Mouse (Mus musculus) heart, postnatal 0 days (tissue): ENCODE measurements around the gene Haus8. TPM values are rescaled to one million over a fixed set of nuclear protein-coding genes. Genes with fewer than 3 reads are reported as not detected.
"Not testable (repeated sequence)": the region's sequence is repeated elsewhere in the genome, so short reads cannot be mapped to it uniquely, and the experiment has no call there.

Source experiments
- ATAC-seq: fragments of 200-750 bp; cut with Nextera tagmentation; 2 replicates; pipeline ENCODE4 v1.8.0; 2017; ENCODE audit warnings: low read depth, moderate number of reproducible peaks, moderate library complexity; ENCODE audit not compliant: insufficient read depth
- DNase-seq: peaks from one replicate; pipeline ENCODE4 v3.0.0-alpha.2; 2016; ENCODE audit warnings: low spot score
- H3K27ac ChIP-seq: fragments of 300-500 bp; sonication (generic); 2 replicates; pipeline ENCODE4 v1.5.1; 2014; ENCODE audit warnings: low read depth, mild to moderate bottlenecking
- H3K27me3 ChIP-seq: fragments of 300-500 bp; sonication (generic); 2 replicates; pipeline ENCODE4 v1.6.1; 2014; ENCODE audit warnings: low read length, mixed read lengths; ENCODE audit not compliant: control insufficient read depth, insufficient read depth
- H3K36me3 ChIP-seq: fragments of 300-500 bp; sonication (generic); replicated peaks from 2 replicates; pipeline ENCODE4 v1.6.1; 2014; ENCODE audit warnings: low read length, mixed read lengths; ENCODE audit not compliant: control insufficient read depth, insufficient read depth
- H3K4me1 ChIP-seq: fragments of 300-500 bp; sonication (generic); 2 replicates; pipeline ENCODE4 v1.6.1; 2014; ENCODE audit warnings: antibody characterized with exemption; ENCODE audit not compliant: control insufficient read depth, insufficient read depth
- H3K4me2 ChIP-seq: fragments of 300-500 bp; sonication (generic); 2 replicates; pipeline ENCODE4 v1.6.1; 2014; ENCODE audit warnings: low read depth, mild to moderate bottlenecking, low read length, moderate library complexity
- H3K4me3 ChIP-seq: fragments of 300-500 bp; sonication (generic); 2 replicates; pipeline ENCODE4 v1.5.1; 2014; ENCODE audit warnings: low read depth, low read length
- H3K9ac ChIP-seq: fragments of 300-500 bp; sonication (generic); replicated peaks from 2 replicates; pipeline ENCODE4 v1.6.1; 2014; ENCODE audit warnings: low read depth, low read length, mixed read lengths
- H3K9me3 ChIP-seq: fragments of 300-500 bp; sonication (generic); replicated peaks from 2 replicates; pipeline ENCODE4 v1.6.1; 2016; ENCODE audit warnings: low read length; ENCODE audit not compliant: control insufficient read depth
- CTCF ChIP-seq: IDR thresholded peaks from 2 replicates; pipeline ENCODE4 v1.5.1; 2016; ENCODE audit warnings: antibody characterized with exemption, control low read depth, low read depth
- EP300 ChIP-seq: IDR thresholded peaks from 2 replicates; pipeline ENCODE4 v1.6.1; 2016; ENCODE audit warnings: antibody characterized with exemption, low read depth
- WGBS: fragments of 180-500 bp; shearing (Covaris S2); extraction: QIAGEN DNeasy Blood & Tissue Kit; methylation state at CpG from one replicate; pipeline ENCODE4 v1.1.7; 2014; 5-methylcytosine and 5-hydroxymethylcytosine counted together
- polyA plus RNA-seq: library from polyadenylated mRNA; unstranded; fragments of >200 nt; fragmentation: Nextera tagmentation; extraction: Ambion mirVana; gene quantifications from 2 replicates; pipeline ENCODE4 v1.2.1, GENCODE M21; 2015
- total RNA-seq: library from RNA; depleted of rRNA; stranded (reverse); fragments of >200 nt; gene quantifications from 2 replicates; pipeline ENCODE4 v1.2.3, GENCODE M21; 2014; ENCODE audit warnings: low replicate concordance

The Haus8 gene
- total and polyA plus RNA-seq, 2 experiments from 2014 or later = 50.6 to 58.3 TPM

- DNase-seq = peak; percentile 69
- H3K9me3 ChIP-seq = no peaks in the 10 kb centered on the region
- ATAC-seq = peak; percentile 82
- WGBS = 25% methylated on average over 5 of the region's 5 CpGs
- H3K36me3 ChIP-seq = no peaks in the 10 kb centered on the region
- H3K27ac ChIP-seq = peak overlapping the region; percentile 88
- no peak overlapping the region for H3K9ac ChIP-seq
- no peak overlapping the region for H3K4me2 ChIP-seq
- H3K4me3 ChIP-seq = no peak overlapping the region
- H3K27me3 ChIP-seq = no peaks in the 10 kb centered on the region
- H3K4me1 ChIP-seq = peaks cover 35% of the 10 kb centered on the region
- TF ChIP-seq EP300 (no peak), CTCF (no peak)
Observed at GRCm38 (mm10) chr8:71282621-71283020, 9.9 kb upstream of the Haus8 start.

DNA sequence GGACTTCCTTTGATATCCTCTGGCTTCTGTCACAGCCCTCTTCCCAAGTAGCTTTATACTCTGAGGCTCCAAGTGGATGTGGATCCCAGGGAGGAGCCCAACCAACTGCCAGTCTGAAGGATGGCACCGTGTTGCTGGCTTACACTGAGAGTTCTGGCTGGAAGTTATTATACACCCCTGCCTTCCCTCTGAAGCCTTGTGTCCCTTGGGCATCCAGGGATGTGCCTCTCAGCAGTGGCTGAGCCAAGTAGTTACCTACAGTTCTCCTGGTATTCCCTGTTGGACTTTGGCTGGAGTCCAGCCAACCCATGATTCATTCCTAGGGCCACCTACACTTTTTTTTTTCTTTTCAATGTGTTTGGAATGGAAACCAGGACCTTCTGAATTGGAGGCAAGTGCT lies 9.0 kb upstream of the Haus8 start:
- ATAC-seq, H3K36me3 ChIP-seq, H3K9ac ChIP-seq, H3K27me3 ChIP-seq, H3K4me3 ChIP-seq, H3K4me2 ChIP-seq, DNase-seq, H3K9me3 ChIP-seq: not testable (repeated sequence)
- peak overlapping the region; percentile 88 for H3K27ac ChIP-seq
- WGBS = 42% methylated on average over 1 of the region's 1 CpGs
- peaks cover 35% of the 10 kb centered on the region for H3K4me1 ChIP-seq

DNA sequence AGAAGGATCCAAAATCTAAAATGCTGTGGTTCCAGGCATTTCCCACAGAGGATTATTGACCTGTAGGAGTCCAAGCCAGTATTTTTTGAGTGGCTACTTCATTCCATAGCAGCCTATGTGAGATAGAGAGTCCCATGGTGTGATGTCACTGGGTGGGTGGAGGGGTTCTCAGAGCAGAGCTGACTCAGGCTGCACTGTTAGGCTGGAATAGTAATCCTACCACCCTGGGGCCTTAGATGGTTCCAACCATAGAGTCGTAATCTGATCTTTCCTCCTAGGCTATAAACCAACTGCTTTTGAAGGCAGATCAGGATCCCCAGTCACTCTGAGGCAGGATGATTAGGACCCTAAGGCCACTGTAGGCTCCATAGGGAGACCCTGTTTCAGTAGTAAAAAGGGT lies 6.7 kb upstream of the Haus8 start:
- not testable (repeated sequence) for H3K4me2 ChIP-seq, H3K27me3 ChIP-seq, DNase-seq, H3K4me3 ChIP-seq, H3K36me3 ChIP-seq, H3K9me3 ChIP-seq, ATAC-seq, H3K9ac ChIP-seq
- Histone ChIP-seq H3K27ac (0 out of 2 replicates have a peak overlapping the region, but pooled peaks have one; percentile 6), H3K4me1 (peaks cover 29% of the 10 kb centered on the region)
- 76% methylated on average over 1 of the region's 1 CpGs for WGBS

DNA sequence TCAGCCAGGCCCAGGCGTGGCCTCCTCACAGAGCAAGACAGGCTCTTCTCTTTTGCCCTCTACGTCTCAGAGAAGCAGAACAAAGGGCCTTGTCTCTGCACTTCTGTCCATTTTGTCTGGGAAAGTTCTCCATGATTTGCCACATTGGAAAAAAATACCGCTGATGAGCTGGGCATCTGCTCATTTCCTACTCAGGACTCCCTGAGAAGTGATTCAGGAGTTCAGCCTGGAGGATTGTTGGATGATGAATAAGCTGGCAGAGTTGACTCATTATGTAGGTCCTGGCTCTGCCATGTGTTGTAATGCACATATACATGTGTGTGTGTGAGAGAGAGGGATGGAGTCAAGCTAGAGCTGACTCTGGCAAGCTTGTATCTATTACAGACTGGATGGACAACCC lies 3.4 kb upstream of the Haus8 start:
- no peak overlapping the region for H3K9ac ChIP-seq
- H3K4me2 ChIP-seq = no peak overlapping the region
- H3K27ac ChIP-seq = no peak overlapping the region
- DNase-seq = no peak
- H3K4me3 ChIP-seq = no peak overlapping the region
- WGBS = 91% methylated on average over 3 of the region's 3 CpGs
- TF ChIP-seq EP300 (no peak), CTCF (no peak)
- no peak for ATAC-seq
- 0 out of 2 replicates have a peak, but pooled peaks cover 3% of the 10 kb centered on the region for H3K36me3 ChIP-seq
- no peaks in the 10 kb centered on the region for H3K9me3 ChIP-seq
- H3K4me1 ChIP-seq = peaks cover 26% of the 10 kb centered on the region
- no peaks in the 10 kb centered on the region for H3K27me3 ChIP-seq

GRCm38 (mm10) chr8:71274478-71274877 lies 1.7 kb upstream of the Haus8 start:
- Histone ChIP-seq H3K9me3 (no peaks in the 10 kb centered on the region), H3K4me3 (no peak overlapping the region), H3K4me1 (peaks cover 20% of the 10 kb centered on the region), H3K9ac (no peak overlapping the region), H3K27me3 (no peaks in the 10 kb centered on the region), H3K36me3 (0 out of 2 replicates have a peak, but pooled peaks cover 6% of the 10 kb centered on the region), H3K27ac (no peak overlapping the region), H3K4me2 (no peak overlapping the region; the same call in 1 of the 2 replicates)
- TF ChIP-seq EP300 (no peak), CTCF (no peak)
- DNase-seq = no peak
- no peak for ATAC-seq

DNA sequence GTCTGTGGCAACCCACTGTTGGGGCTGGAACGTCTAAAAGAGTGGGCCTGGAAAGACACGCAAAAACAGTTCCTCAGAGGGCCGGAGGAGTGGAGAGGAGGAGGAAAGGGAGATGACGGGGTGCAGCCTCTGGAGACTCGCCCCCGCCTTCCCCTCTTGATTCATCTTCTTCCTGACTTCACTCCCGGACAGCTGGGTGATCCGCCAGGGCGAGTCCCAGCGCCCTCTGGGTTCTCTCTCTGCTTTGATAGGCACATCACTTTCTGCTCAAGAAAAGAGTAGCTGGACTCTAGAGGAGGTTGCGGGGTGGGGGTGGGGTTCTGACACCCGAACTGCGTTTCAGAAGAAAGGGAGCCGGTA lies 397 bp upstream of the Haus8 start:
- peak overlapping the region; percentile 95 for H3K4me2 ChIP-seq
- peak overlapping the region; percentile 71 for H3K9ac ChIP-seq
- peak; percentile 66 for DNase-seq
- 0% methylated on average over 14 of the region's 14 CpGs for WGBS
- peak overlapping the region; percentile 87 for H3K27ac ChIP-seq
- peak overlapping the region; percentile 80 for H3K4me3 ChIP-seq
- peak; percentile 4 for ATAC-seq
- TF ChIP-seq CTCF = no peak
- no peak for TF ChIP-seq EP300
- 0 out of 2 replicates have a peak, but pooled peaks cover 6% of the 10 kb centered on the region for H3K36me3 ChIP-seq
- peaks cover 20% of the 10 kb centered on the region for H3K4me1 ChIP-seq
- H3K9me3 ChIP-seq = no peaks in the 10 kb centered on the region
- no peaks in the 10 kb centered on the region for H3K27me3 ChIP-seq
